ENCODE assay signal across 14 mouse cellular contexts in the genomic region with DNA sequence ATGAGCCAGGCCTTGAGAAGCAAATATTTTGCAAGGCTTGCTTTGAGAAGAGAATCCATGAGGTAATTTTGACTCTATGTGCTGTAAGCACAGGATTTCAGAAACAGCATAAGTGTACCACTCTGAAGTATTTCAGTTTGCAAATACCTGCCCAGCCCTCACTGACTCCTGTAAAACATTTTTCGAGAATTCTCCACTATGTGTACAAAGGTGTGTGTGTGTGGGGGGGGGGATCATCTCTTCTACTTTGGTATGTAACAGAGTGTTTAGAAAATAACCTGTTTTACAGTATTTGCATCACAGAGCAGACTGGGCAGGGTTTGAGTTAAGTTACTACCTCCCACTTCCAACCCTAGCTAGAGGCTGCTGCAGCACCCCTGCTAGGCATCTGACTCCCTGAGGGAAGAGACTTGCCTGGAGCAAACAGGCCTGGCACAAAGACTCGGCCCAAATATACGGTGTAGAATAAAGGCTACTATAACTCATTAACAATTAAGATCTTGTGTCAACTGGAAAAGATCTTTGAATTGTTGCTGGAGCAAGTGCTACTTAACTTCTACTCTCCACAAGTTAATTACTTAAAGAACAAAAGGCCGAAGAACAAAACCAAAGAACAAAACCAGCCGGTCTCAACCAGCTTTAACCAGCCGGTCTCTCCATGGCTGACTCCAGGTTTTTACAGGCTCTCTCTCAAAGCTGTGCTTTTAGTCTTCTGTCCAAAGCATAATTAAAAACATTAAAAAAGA. TPM values are rescaled to one million over a fixed set of nuclear protein-coding genes. Genes with fewer than 3 reads are reported as not detected.
DNase-seq lines count a peak whose midpoint lies in the region; ATAC-seq and TF ChIP-seq lines count a peak whose summit lies in the region.
"Had no signal": no experiment of that assay in that cellular context is flagged by ENCODE, and none has a peak within 500 bp of the region (broad histone marks: within the 10 kb centered on the region; RNA-seq: fewer than 3 reads in every experiment).

No protein-coding gene starts in this region.

- ATAC-seq in forebrain, embryonic 12.5 days (ENCODE audit: low FRiP score): no peak
- ATAC-seq in forebrain, embryonic 16.5 days: no peak
- no peak for ATAC-seq in lung, embryonic 14.5 days (ENCODE audit: insufficient read depth)
- ATAC-seq in midbrain, embryonic 13.5 days: no peak
- no peak for ATAC-seq in liver, postnatal 0 days
- ATAC-seq: Patski had no signal

- peaks cover 11% of the 10 kb centered on the region; the same call in 1 of the 2 replicates for H3K36me3 ChIP-seq in forebrain, embryonic 12.5 days (replicated peaks)
- H3K36me3 ChIP-seq in forebrain, embryonic 16.5 days (ENCODE audit: control insufficient read depth, insufficient read depth): peaks cover 3% of the 10 kb centered on the region; the same call in 1 of the 2 replicates
- H3K36me3 ChIP-seq in lung, embryonic 14.5 days (ENCODE audit: insufficient read depth): no peaks in the 10 kb centered on the region
- H3K36me3 ChIP-seq in midbrain, embryonic 13.5 days: peaks cover 16% of the 10 kb centered on the region
- peaks cover 10% of the 10 kb centered on the region for H3K36me3 ChIP-seq in liver, postnatal 0 days (replicated peaks; ENCODE audit: insufficient read depth, low read length)
- H3K36me3 ChIP-seq: kidney, embryonic 15.5 days had no signal

- peak overlapping the region; percentile 25; the same call in 1 of the 2 replicates for H3K9ac ChIP-seq in forebrain, embryonic 12.5 days
- no peak overlapping the region for H3K9ac ChIP-seq in forebrain, embryonic 16.5 days (replicated peaks; ENCODE audit: low read depth, low read length)
- H3K9ac ChIP-seq in lung, embryonic 14.5 days: no peak overlapping the region
- H3K9ac ChIP-seq in midbrain, embryonic 13.5 days (replicated peaks): peak overlapping the region; percentile 37; the same call in 1 of the 2 replicates
- H3K9ac ChIP-seq in liver, postnatal 0 days (replicated peaks): no peak overlapping the region
- H3K9ac ChIP-seq: kidney, embryonic 15.5 days had no signal

- TF ChIP-seq CTCF in lung, embryonic 14.5 days (IDR thresholded peaks at IDR 0.05; ENCODE audit: low read depth): no peak
- no peak for TF ChIP-seq CTCF in liver, postnatal 0 days (IDR thresholded peaks at IDR 0.05; ENCODE audit: low read depth)

- no peak for TF ChIP-seq EP300 in liver, postnatal 0 days (IDR thresholded peaks at IDR 0.05; ENCODE audit: low read depth)

- DNase-seq in lung, embryonic 14.5 days: no peak
- no peak for DNase-seq in lung, postnatal 36 days
- DNase-seq in R1 (ENCODE audit: low read depth, low spot score): peak; percentile 88
- no peak for DNase-seq in liver, postnatal 0 days
- DNase-seq in frontal cortex, postnatal 10 days (ENCODE audit: low spot score in 2 of 2): no peak
- DNase-seq: cerebellum, adult 2 months; heart, postnatal 14 days; liver had no signal

- H3K27me3 ChIP-seq in forebrain, embryonic 12.5 days: peaks cover 19% of the 10 kb centered on the region
- 0 out of 2 replicates have a peak, but pooled peaks cover 3% of the 10 kb centered on the region for H3K27me3 ChIP-seq in forebrain, embryonic 16.5 days (replicated peaks; ENCODE audit: control insufficient read depth, insufficient read depth, low read length)
- peaks cover 19% of the 10 kb centered on the region for H3K27me3 ChIP-seq in lung, embryonic 14.5 days (ENCODE audit: insufficient read depth, low read length)
- H3K27me3 ChIP-seq in midbrain, embryonic 13.5 days: 0 out of 2 replicates have a peak, but pooled peaks cover 7% of the 10 kb centered on the region
- no peaks in the 10 kb centered on the region for H3K27me3 ChIP-seq in liver, postnatal 0 days (ENCODE audit: insufficient read depth, low read length)
- H3K27me3 ChIP-seq: Patski had no signal

- WGBS in forebrain, embryonic 12.5 days: 19% methylated on average over 6 of the region's 6 CpGs
- WGBS in forebrain, embryonic 16.5 days: 15% methylated on average over 6 of the region's 6 CpGs
- 61% methylated on average over 6 of the region's 6 CpGs for WGBS in lung, embryonic 14.5 days
- WGBS in midbrain, embryonic 13.5 days: 26% methylated on average over 6 of the region's 6 CpGs
- 83% methylated on average over 6 of the region's 6 CpGs for WGBS in liver, postnatal 0 days (ENCODE audit: insufficient replicate concordance)

- no peak overlapping the region for H3K27ac ChIP-seq in forebrain, embryonic 12.5 days
- H3K27ac ChIP-seq in forebrain, embryonic 16.5 days (ENCODE audit: low read length): no peak overlapping the region
- H3K27ac ChIP-seq in lung, embryonic 14.5 days (ENCODE audit: low read depth): no peak overlapping the region; the same call in 1 of the 2 replicates
- H3K27ac ChIP-seq in midbrain, embryonic 13.5 days: no peak overlapping the region
- H3K27ac ChIP-seq in liver, postnatal 0 days (ENCODE audit: low read depth): no peak overlapping the region
- H3K27ac ChIP-seq: macrophage had no signal

- peaks cover 59% of the 10 kb centered on the region for H3K4me1 ChIP-seq in forebrain, embryonic 12.5 days
- H3K4me1 ChIP-seq in forebrain, embryonic 16.5 days (replicated peaks; ENCODE audit: control insufficient read depth, insufficient read depth, low read length): peaks cover 31% of the 10 kb centered on the region
- H3K4me1 ChIP-seq in lung, embryonic 14.5 days (ENCODE audit: insufficient read depth): peaks cover 13% of the 10 kb centered on the region
- H3K4me1 ChIP-seq in midbrain, embryonic 13.5 days (replicated peaks): peaks cover 59% of the 10 kb centered on the region
- H3K4me1 ChIP-seq in liver, postnatal 0 days (ENCODE audit: insufficient read depth): peaks cover 45% of the 10 kb centered on the region

- H3K9me3 ChIP-seq in forebrain, embryonic 12.5 days: no peaks in the 10 kb centered on the region
- H3K9me3 ChIP-seq in forebrain, embryonic 16.5 days (ENCODE audit: control insufficient read depth, low read length): no peaks in the 10 kb centered on the region
- no peaks in the 10 kb centered on the region for H3K9me3 ChIP-seq in lung, embryonic 14.5 days (ENCODE audit: low read depth, low read length)
- H3K9me3 ChIP-seq in midbrain, embryonic 13.5 days: no peaks in the 10 kb centered on the region
- no peaks in the 10 kb centered on the region for H3K9me3 ChIP-seq in liver, postnatal 0 days (ENCODE audit: low read length)
- H3K9me3 ChIP-seq: kidney, embryonic 15.5 days had no signal

- H3K4me3 ChIP-seq in forebrain, embryonic 12.5 days (replicated peaks): no peak overlapping the region
- no peak overlapping the region for H3K4me3 ChIP-seq in forebrain, embryonic 16.5 days (replicated peaks; ENCODE audit: low read length)
- H3K4me3 ChIP-seq in lung, embryonic 14.5 days (ENCODE audit: low read depth, low read length): no peak overlapping the region
- H3K4me3 ChIP-seq in midbrain, embryonic 13.5 days (replicated peaks): no peak overlapping the region
- no peak overlapping the region for H3K4me3 ChIP-seq in liver, postnatal 0 days (ENCODE audit: low read depth, low read length)
- H3K4me3 ChIP-seq: kidney, embryonic 15.5 days had no signal

- peak overlapping the region; percentile 46 for H3K4me2 ChIP-seq in forebrain, embryonic 12.5 days
- no peak overlapping the region for H3K4me2 ChIP-seq in forebrain, embryonic 16.5 days (ENCODE audit: low read length)
- H3K4me2 ChIP-seq in lung, embryonic 14.5 days: peak overlapping the region; percentile 40
- H3K4me2 ChIP-seq in midbrain, embryonic 13.5 days (replicated peaks): peak overlapping the region; percentile 43
- no peak overlapping the region for H3K4me2 ChIP-seq in liver, postnatal 0 days (ENCODE audit: low read depth, low read length)

RNA-seq across cellular contexts. Expression of a gene that starts 6.6 kb away (rescaled TPM):
- polyA plus RNA-seq in forebrain, embryonic 12.5 days (2016; fragmentation: Nextera tagmentation; extraction: Ambion mirVana): 20.3 and 20.6 TPM in 2 replicates
- 8.6 and 10.6 TPM in 2 replicates for polyA plus RNA-seq in forebrain, embryonic 16.5 days (2015; fragmentation: Nextera tagmentation; extraction: Ambion mirVana)
- polyA plus RNA-seq in lung, embryonic 14.5 days (2014; fragmentation: Nextera tagmentation; extraction: Ambion mirVana): 4.7 and 4.9 TPM in 2 replicates
- polyA plus RNA-seq in midbrain, embryonic 13.5 days (2015; fragmentation: Nextera tagmentation; extraction: Ambion mirVana): 15.1 and 18.0 TPM in 2 replicates
- 4.6 and 4.7 TPM in 2 replicates for polyA plus RNA-seq in liver, postnatal 0 days (2015; fragmentation: Nextera tagmentation; extraction: Ambion mirVana)

Comparison
In these comparisons a context has a peak if more than half of its experiments do, and no peak if none do; other contexts are left out.
1. H3K4me2 ChIP-seq: peak in forebrain, embryonic 12.5 days (single experiment), lung, embryonic 14.5 days (single experiment) and midbrain, embryonic 13.5 days (single experiment); none in forebrain, embryonic 16.5 days (single experiment) and liver, postnatal 0 days (single experiment).
2. H3K9ac ChIP-seq: peak in forebrain, embryonic 12.5 days (single experiment) and midbrain, embryonic 13.5 days (single experiment); none in forebrain, embryonic 16.5 days (single experiment), lung, embryonic 14.5 days (single experiment) and liver, postnatal 0 days (single experiment).